Mouse (Mus musculus): ENCODE data around the gene Rnf220. TPM values are rescaled to one million over a fixed set of nuclear protein-coding genes. Genes with fewer than 3 reads are reported as not detected.

Rnf220 gene
- polyA plus RNA-seq, 1 experiment from 2014 or later, result 137 TPM

DNA sequence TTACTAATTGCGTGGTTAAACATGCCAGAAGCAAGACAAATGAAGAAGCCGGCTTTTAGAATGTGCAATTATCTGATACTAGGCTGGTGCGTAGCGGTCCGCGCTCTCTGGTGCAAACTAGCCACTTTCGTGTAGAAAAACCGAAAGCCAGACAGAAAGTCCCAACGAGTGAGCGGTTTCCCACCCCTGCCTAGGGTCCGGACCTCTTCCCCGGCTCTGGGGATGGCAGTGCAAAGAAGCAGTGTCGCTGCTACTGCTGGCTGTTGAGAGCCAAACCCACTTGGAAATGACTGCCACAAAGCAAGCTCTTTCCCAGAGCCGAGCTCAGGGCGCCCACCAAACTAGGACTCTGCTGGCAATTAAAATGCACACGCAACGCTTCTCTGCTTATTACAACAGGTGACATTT lies 3.7 kb downstream of the Rnf220 start:
- H3K4me2 ChIP-seq (ENCODE audit: low read length), result peak overlapping the region; percentile 33

DNA sequence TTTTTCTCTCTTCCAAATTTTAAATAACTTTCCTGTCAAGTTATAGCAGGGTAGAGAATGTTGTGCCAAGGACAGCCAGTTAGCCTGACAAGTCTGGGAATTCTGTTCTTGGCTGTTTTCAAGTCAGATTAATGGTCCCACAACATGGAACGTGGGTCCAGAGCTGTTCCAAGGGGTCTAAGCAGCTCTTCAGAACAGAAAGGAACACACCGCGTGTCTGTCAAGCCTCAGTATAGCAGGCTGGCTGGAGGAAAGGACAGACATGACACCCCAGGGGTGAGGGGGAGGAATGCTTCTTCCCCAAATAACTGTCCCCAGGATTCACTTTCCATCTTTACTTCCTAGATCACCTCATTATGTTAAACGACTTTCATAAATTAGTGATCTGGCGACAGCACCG lies 5.0 kb downstream of the Rnf220 start:
- Histone ChIP-seq H3K4me3 (ENCODE audit: low read depth, low read length) (no peak overlapping the region; the same call in 1 of the 2 replicates), H3K27ac (ENCODE audit: low read length) (peak overlapping the region; percentile 59), H3K9me3 (replicated peaks; ENCODE audit: control insufficient read depth, low read length, poor library complexity, severe bottlenecking) (no peaks in the 10 kb centered on the region), H3K4me2 (ENCODE audit: low read length) (peak overlapping the region; percentile 7), H3K9ac (ENCODE audit: low read depth, low read length) (no peak overlapping the region), H3K27me3 (ENCODE audit: control insufficient read depth, insufficient read depth, low read depth, low read length) (peaks cover 47% of the 10 kb centered on the region), H3K4me1 (ENCODE audit: control insufficient read depth, insufficient read depth, low read length) (peaks cover 26% of the 10 kb centered on the region), H3K36me3 (ENCODE audit: control insufficient read depth, insufficient read depth, low read length) (no peaks in the 10 kb centered on the region)
- no peak for ATAC-seq
- 64% methylated on average over 6 of the region's 6 CpGs for WGBS

More for the DNA sequence above, 3.7 kb downstream of the Rnf220 start:
- peaks cover 36% of the 10 kb centered on the region for H3K27me3 ChIP-seq (ENCODE audit: control insufficient read depth, insufficient read depth, low read depth, low read length)
- peaks cover 28% of the 10 kb centered on the region for H3K4me1 ChIP-seq (ENCODE audit: control insufficient read depth, insufficient read depth, low read length)
- ATAC-seq, result no peak
- 4% methylated on average over 17 of the region's 17 CpGs for WGBS
- H3K9ac ChIP-seq (ENCODE audit: low read depth, low read length), result peak overlapping the region; percentile 51; the same call in 1 of the 2 replicates
- H3K36me3 ChIP-seq (ENCODE audit: control insufficient read depth, insufficient read depth, low read length), result no peaks in the 10 kb centered on the region
- peak overlapping the region; percentile 42 for H3K4me3 ChIP-seq (ENCODE audit: low read depth, low read length)
- H3K27ac ChIP-seq (ENCODE audit: low read length), result peak overlapping the region; percentile 82
- no peaks in the 10 kb centered on the region for H3K9me3 ChIP-seq (replicated peaks; ENCODE audit: control insufficient read depth, low read length, poor library complexity, severe bottlenecking)

DNA sequence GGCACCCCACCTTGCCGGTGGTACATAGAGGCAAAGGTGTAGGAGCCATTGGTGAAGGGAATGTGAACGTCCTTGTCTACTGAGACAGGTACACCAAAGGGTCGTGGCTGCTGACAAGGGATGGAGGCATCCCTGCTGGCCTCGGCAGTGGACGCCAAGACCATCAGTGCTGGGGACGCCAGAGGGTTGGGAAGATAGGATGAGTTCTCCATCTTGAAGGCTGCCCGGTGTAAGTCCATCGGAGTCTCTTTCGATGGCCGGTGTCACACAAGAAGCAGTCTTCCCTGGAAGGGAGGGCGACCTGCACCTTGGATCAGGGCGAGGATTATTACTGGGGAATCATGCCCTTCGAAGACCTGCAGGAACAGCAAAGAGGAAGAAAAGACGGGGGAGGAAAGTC lies 6.9 kb downstream of the Rnf220 start:
- 0 out of 2 replicates have a peak overlapping the region, but pooled peaks have one; percentile 38 for H3K9ac ChIP-seq (ENCODE audit: low read depth, low read length)
- peak overlapping the region; percentile 35 for H3K27ac ChIP-seq (ENCODE audit: low read length)
- H3K4me1 ChIP-seq (ENCODE audit: control insufficient read depth, insufficient read depth, low read length), result peaks cover 12% of the 10 kb centered on the region
- peak overlapping the region; percentile 1; the same call in 1 of the 2 replicates for H3K4me3 ChIP-seq (ENCODE audit: low read depth, low read length)
- ATAC-seq, result no peak
- no peaks in the 10 kb centered on the region for H3K9me3 ChIP-seq (replicated peaks; ENCODE audit: control insufficient read depth, low read length, poor library complexity, severe bottlenecking)
- peaks cover 62% of the 10 kb centered on the region for H3K27me3 ChIP-seq (ENCODE audit: control insufficient read depth, insufficient read depth, low read depth, low read length)
- H3K4me2 ChIP-seq (ENCODE audit: low read length), result peak overlapping the region; percentile 32
- 91% methylated on average over 14 of the region's 14 CpGs for WGBS
- no peaks in the 10 kb centered on the region for H3K36me3 ChIP-seq (ENCODE audit: control insufficient read depth, insufficient read depth, low read length)

DNA sequence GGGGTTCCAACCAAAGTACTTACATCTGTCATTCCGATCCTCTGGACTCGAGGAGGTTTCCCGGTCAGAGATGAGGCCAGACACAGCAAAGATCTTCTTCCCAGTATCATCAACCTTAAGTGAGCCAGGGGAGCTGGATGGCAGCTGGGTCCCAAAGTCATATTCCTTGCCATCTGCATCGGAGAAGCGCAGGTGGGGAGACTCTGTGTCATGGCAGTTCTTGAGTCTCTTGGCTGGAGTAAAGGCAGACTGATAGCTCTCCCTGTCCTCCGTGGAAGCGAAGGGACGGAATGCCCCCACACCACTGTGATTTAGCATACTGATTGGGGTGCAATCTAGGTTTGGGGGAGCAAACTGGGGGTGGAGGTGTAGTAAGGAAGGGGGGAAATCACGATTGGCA lies 7.3 kb downstream of the Rnf220 start:
- Histone ChIP-seq H3K4me1 (ENCODE audit: control insufficient read depth, insufficient read depth, low read length) (peaks cover 10% of the 10 kb centered on the region), H3K4me2 (ENCODE audit: low read length) (peak overlapping the region; percentile 32), H3K27me3 (ENCODE audit: control insufficient read depth, insufficient read depth, low read depth, low read length) (peaks cover 62% of the 10 kb centered on the region), H3K4me3 (ENCODE audit: low read depth, low read length) (no peak overlapping the region), H3K9me3 (replicated peaks; ENCODE audit: control insufficient read depth, low read length, poor library complexity, severe bottlenecking) (no peaks in the 10 kb centered on the region), H3K27ac (ENCODE audit: low read length) (peak overlapping the region; percentile 35), H3K36me3 (ENCODE audit: control insufficient read depth, insufficient read depth, low read length) (no peaks in the 10 kb centered on the region), H3K9ac (ENCODE audit: low read depth, low read length) (0 out of 2 replicates have a peak overlapping the region, but pooled peaks have one; percentile 20)
- ATAC-seq, result no peak
- whole genome bisulfite sequencing, result 89% methylated on average over 9 of the region's 9 CpGs

DNA sequence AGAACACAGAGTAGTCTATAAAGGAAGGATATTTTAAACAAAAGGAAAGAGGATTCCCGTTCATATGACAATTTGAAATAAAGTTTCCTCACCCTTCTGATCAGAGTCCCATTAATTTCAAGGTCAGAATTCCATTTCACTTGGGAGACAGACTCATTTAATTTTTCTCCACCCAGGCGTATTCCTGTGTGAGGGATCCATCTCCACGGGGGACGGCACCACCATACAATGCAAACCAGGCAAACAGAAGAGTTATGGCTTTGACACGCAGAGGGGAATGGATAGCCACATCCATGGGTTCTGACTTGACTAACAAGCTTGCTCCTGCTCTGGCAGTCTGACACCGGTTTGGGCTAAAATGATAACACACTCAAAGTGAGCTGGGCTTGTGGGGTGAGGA lies 9.4 kb downstream of the Rnf220 start:
- peaks cover 62% of the 10 kb centered on the region for H3K27me3 ChIP-seq (ENCODE audit: control insufficient read depth, insufficient read depth, low read depth, low read length)

DNA sequence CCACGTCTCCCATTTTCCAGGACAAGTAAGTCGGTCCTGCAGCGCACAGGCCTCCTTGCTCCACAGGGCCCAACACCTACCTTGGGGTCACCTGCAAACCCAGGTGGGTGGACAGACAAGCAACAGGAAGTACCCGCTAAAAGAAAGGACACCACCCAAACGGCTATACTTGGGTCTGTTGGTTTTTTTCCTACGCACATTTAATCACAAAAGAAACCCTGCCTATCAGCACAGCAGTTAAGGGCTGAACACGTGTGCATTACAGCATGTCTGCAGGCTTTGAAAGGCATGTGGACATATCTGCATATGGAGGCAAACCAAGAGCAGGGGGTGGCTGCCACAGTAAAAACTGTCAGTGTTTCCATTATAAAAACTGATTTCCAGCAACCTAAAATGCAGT lies 10.7 kb downstream of the Rnf220 start:
- peak overlapping the region; percentile 15; the same call in 1 of the 2 replicates for H3K9ac ChIP-seq (ENCODE audit: low read depth, low read length)
- 83% methylated on average over 7 of the region's 7 CpGs for WGBS
- peaks cover 56% of the 10 kb centered on the region for H3K27me3 ChIP-seq (ENCODE audit: control insufficient read depth, insufficient read depth, low read depth, low read length)
- ATAC-seq, result no peak
- peaks cover 10% of the 10 kb centered on the region for H3K4me1 ChIP-seq (ENCODE audit: control insufficient read depth, insufficient read depth, low read length)
- H3K27ac ChIP-seq (ENCODE audit: low read length), result peak overlapping the region; percentile 38; the same call in 1 of the 2 replicates
- H3K4me2 ChIP-seq (ENCODE audit: low read length), result peak overlapping the region; percentile 7; the same call in 1 of the 2 replicates
- no peaks in the 10 kb centered on the region for H3K9me3 ChIP-seq (replicated peaks; ENCODE audit: control insufficient read depth, low read length, poor library complexity, severe bottlenecking)
- H3K36me3 ChIP-seq (ENCODE audit: control insufficient read depth, insufficient read depth, low read length), result no peaks in the 10 kb centered on the region
- no peak overlapping the region for H3K4me3 ChIP-seq (ENCODE audit: low read depth, low read length)

More for the DNA sequence above, 9.4 kb downstream of the Rnf220 start:
- no peaks in the 10 kb centered on the region for H3K36me3 ChIP-seq (ENCODE audit: control insufficient read depth, insufficient read depth, low read length)
- H3K4me2 ChIP-seq (ENCODE audit: low read length), result peak overlapping the region; percentile 32
- H3K4me1 ChIP-seq (ENCODE audit: control insufficient read depth, insufficient read depth, low read length), result peaks cover 10% of the 10 kb centered on the region
- WGBS, result 78% methylated on average over 6 of the region's 6 CpGs
- 0 out of 2 replicates have a peak overlapping the region, but pooled peaks have one; percentile 10 for H3K9ac ChIP-seq (ENCODE audit: low read depth, low read length)
- H3K4me3 ChIP-seq (ENCODE audit: low read depth, low read length), result no peak overlapping the region
- 0 out of 2 replicates have a peak overlapping the region, but pooled peaks have one; percentile 32 for H3K27ac ChIP-seq (ENCODE audit: low read length)
- ATAC-seq, result no peak
- H3K9me3 ChIP-seq (replicated peaks; ENCODE audit: control insufficient read depth, low read length, poor library complexity, severe bottlenecking), result no peaks in the 10 kb centered on the region

DNA sequence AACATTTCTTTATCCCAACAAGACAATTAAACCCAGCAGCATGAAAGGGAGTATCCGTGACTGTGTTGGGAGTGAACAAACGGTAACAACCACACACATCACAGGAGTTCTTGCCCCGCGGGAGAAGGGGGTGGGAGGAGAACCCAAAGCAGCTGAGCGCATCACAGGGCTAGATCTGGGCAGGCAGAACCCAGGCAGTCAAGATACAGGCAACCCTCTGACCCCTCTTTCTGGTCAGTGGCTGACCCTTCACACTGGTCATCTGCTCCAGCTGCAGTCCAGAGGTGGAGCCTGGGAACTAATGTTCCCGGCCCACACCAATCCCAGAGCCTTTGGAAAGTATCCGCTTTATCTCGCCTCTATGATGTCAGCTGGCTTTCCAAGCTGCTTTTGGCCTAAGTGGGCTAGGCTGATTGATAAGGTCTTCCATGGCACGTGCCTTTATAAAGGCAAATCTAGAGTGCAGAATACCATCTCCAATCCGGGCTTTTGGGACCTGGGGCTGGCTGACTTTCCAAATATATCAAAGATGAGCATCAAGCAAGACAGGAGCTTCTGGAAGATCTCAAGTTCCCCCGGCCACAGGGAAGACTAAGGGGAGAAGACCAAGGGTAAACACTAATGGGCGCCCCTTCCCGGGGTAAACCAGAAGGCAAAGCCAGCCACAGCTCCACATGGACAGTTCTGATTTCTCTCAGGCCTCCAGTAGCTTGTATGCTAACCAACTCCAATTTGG lies 11.6 kb downstream of the Rnf220 start:
- H3K4me2 ChIP-seq (ENCODE audit: low read length), result peak overlapping the region; percentile 94
- peaks cover 49% of the 10 kb centered on the region for H3K27me3 ChIP-seq (ENCODE audit: control insufficient read depth, insufficient read depth, low read depth, low read length)
- WGBS, result 31% methylated on average over 13 of the region's 13 CpGs
- H3K9ac ChIP-seq (ENCODE audit: low read depth, low read length), result peak overlapping the region; percentile 65; the same call in 1 of the 2 replicates
- no peaks in the 10 kb centered on the region for H3K9me3 ChIP-seq (replicated peaks; ENCODE audit: control insufficient read depth, low read length, poor library complexity, severe bottlenecking)
- peak; percentile 63 for ATAC-seq
- peak overlapping the region; percentile 70 for H3K27ac ChIP-seq (ENCODE audit: low read length)
- peaks cover 10% of the 10 kb centered on the region for H3K4me1 ChIP-seq (ENCODE audit: control insufficient read depth, insufficient read depth, low read length)
- H3K36me3 ChIP-seq (ENCODE audit: control insufficient read depth, insufficient read depth, low read length), result no peaks in the 10 kb centered on the region
- H3K4me3 ChIP-seq (ENCODE audit: low read depth, low read length), result peak overlapping the region; percentile 46

DNA sequence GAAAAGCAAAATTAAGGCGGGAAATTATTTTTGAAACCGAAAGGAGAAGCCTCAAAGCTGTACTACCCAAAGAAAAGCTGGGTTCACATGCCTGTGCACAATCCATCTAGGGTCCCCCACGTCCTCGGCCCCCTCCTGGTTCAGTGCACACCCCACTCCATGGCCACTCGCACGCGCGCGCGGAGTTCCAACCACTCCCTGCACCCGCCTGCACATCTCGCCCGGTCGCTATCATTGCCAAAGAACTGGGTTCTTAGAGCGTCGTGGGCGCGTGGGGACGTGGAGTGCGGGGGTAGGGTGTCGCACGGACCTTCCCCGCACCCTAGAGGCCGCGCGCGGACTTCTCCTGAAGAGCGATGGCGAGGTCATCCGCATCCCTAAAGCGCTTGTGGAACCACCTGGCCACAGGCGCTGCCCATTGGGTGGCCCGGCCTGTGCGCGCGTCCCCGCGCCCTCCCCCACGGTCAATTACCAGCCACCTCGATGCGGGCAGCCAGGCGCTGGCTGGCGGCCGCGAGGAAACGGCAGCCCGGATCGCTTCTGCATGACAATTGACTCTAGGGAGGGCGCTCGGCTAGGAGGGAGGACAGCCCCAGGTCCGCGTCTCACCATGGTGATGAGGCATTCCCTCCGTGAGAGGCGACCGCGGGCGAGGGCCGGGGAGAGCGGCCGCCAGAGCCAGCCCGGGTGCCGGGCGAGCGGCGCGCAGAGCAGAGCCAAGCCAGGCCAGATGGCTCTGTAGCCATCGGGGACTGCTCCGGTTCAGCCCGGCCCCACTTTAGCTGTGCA lies 12.4 kb downstream of the Rnf220 start:
- H3K4me1 ChIP-seq (ENCODE audit: control insufficient read depth, insufficient read depth, low read length), result peaks cover 10% of the 10 kb centered on the region
- H3K27ac ChIP-seq (ENCODE audit: low read length), result peak overlapping the region; percentile 70
- no peaks in the 10 kb centered on the region for H3K36me3 ChIP-seq (ENCODE audit: control insufficient read depth, insufficient read depth, low read length)
- peak overlapping the region; percentile 94 for H3K4me2 ChIP-seq (ENCODE audit: low read length)
- WGBS, result under 1% methylated on average over 68 of the region's 69 CpGs
- no peaks in the 10 kb centered on the region for H3K9me3 ChIP-seq (replicated peaks; ENCODE audit: control insufficient read depth, low read length, poor library complexity, severe bottlenecking)
- ATAC-seq, result peak; percentile 94
- peak overlapping the region; percentile 46 for H3K4me3 ChIP-seq (ENCODE audit: low read depth, low read length)
- H3K9ac ChIP-seq (ENCODE audit: low read depth, low read length), result peak overlapping the region; percentile 65
- peaks cover 41% of the 10 kb centered on the region for H3K27me3 ChIP-seq (ENCODE audit: control insufficient read depth, insufficient read depth, low read depth, low read length)
